Comparison of ENCODE assay signal across 29 mouse cellular contexts in the genomic region with DNA sequence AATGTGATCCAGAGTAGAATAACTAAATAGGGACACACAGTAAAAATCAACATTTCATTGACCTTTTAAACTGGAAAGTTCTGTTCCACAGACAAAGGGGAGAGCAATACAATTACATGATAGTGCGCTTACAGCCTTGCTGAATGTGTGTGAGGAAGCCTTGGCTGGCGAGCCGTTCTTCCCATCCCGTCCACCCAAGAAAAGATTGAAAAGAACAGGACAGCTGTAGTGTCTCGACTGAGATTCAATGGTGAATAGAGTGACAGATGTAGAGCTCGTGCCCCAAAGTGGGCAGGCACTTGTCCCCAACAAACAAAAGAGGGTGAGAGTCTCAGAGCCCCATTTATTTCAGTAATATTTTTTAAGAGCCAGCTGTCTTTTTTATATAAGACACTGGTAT. TPM values are rescaled to one million over a fixed set of nuclear protein-coding genes. Genes with fewer than 3 reads are reported as not detected.
"Had no signal": no experiment of that assay in that cellular context is flagged by ENCODE, and none has a peak within 500 bp of the region (broad histone marks: within the 10 kb centered on the region; RNA-seq: fewer than 3 reads in every experiment).

No protein-coding gene starts in this region.

- ATAC-seq: hindbrain, postnatal 0 days; intestine, embryonic 16.5 days had no signal

- DNase-seq: gastrocnemius, postnatal 14 days; gastrocnemius, postnatal 36 days; heart, adult 11 months; heart, adult 2 months; heart, postnatal 14 days; heart, postnatal 36 days; kidney, adult 11 months; kidney, adult 2 months; kidney, adult 9 months; kidney, postnatal 14 days; kidney, postnatal 36 days; layer of hippocampus, adult 9-11 months; layer of hippocampus, postnatal 36 days; left cerebral cortex, postnatal 4 days had no signal

- H3K9me3 ChIP-seq: heart, embryonic 13.5 days; heart, embryonic 15.5 days; hindbrain, embryonic 15.5 days; kidney, embryonic 15.5 days; limb, embryonic 13.5 days; limb, embryonic 15.5 days had no signal

- H3K4me2 ChIP-seq: heart, embryonic 11.5 days; heart, embryonic 13.5 days; heart, embryonic 15.5 days; hindbrain, embryonic 15.5 days; kidney, embryonic 15.5 days; limb, embryonic 13.5 days; limb, embryonic 15.5 days had no signal

- H3K27ac ChIP-seq: heart, adult 2 months; heart, embryonic 13.5 days; heart, embryonic 15.5 days; hindbrain, embryonic 15.5 days; hindbrain, postnatal 0 days; kidney, embryonic 15.5 days; kidney, postnatal 0 days; limb, embryonic 13.5 days; limb, embryonic 15.5 days had no signal

- H3K9ac ChIP-seq: heart, embryonic 13.5 days; heart, embryonic 15.5 days; hindbrain, embryonic 15.5 days; kidney, embryonic 15.5 days; limb, embryonic 13.5 days; limb, embryonic 15.5 days had no signal

- H3K4me3 ChIP-seq: heart, adult 2 months; heart, embryonic 13.5 days; heart, embryonic 15.5 days; hindbrain, embryonic 15.5 days; kidney, embryonic 15.5 days; limb, embryonic 13.5 days; limb, embryonic 15.5 days had no signal

- H3K36me3 ChIP-seq: heart, embryonic 13.5 days; heart, embryonic 15.5 days; hindbrain, embryonic 15.5 days; kidney, embryonic 15.5 days; limb, embryonic 13.5 days; limb, embryonic 15.5 days had no signal

- H3K4me1 ChIP-seq: heart, embryonic 13.5 days; heart, embryonic 15.5 days; hindbrain, embryonic 15.5 days; kidney, embryonic 15.5 days; limb, embryonic 13.5 days; limb, embryonic 15.5 days had no signal

RNA-seq across cellular contexts. Expression of a gene that starts 16.2 kb away (rescaled TPM):
- polyA plus RNA-seq: gonadal fat pad, adult 2 months; heart, adult 2 months; heart, embryonic 13.5 days; heart, embryonic 15.5 days; heart, postnatal 0 days; intestine, embryonic 14.5 days; intestine, embryonic 16.5 days; kidney, adult 2 months; kidney, embryonic 15.5 days; kidney, postnatal 0 days; large intestine, adult 2 months; liver, adult 2 months had no signal
